Mouse (Mus musculus) thymus, adult 2 months (tissue): ENCODE results near the gene Gpatch2l.

Experiments
- CTCF ChIP-seq: fragments of 200-500 bp; IDR thresholded peaks from 2 replicates; pipeline ENCODE4 v1.5.1; 2012; ENCODE audit warnings: mild to moderate bottlenecking, control low read depth, low read length, moderate library complexity, borderline replicate concordance; ENCODE audit not compliant: control insufficient read depth, poor library complexity, insufficient read depth; ENCODE audit errors: extremely low read depth
- POLR2A ChIP-seq: fragments of 200-500 bp; IDR thresholded peaks from 2 replicates; pipeline ENCODE4 v1.6.1; 2012; ENCODE audit warnings: mild to moderate bottlenecking, low read length, control low read depth, moderate library complexity; ENCODE audit not compliant: control insufficient read depth, poor library complexity, insufficient read depth; ENCODE audit errors: extremely low read depth

- no peak for TF ChIP-seq POLR2A
- TF ChIP-seq CTCF = no peak
Measured at GRCm38 (mm10) chr12:86234295-86234694, 7.4 kb upstream of the Gpatch2l start.
